Mouse (Mus musculus): ENCODE results near the gene Il9.

Il9 gene

GRCm38 (mm10) chr13:56471211-56471610 lies 10.8 kb downstream of the Il9 start:
- DNase-seq (ENCODE audit: low spot score) = no peak

GRCm38 (mm10) chr13:56468536-56468935 lies 13.5 kb downstream of the Il9 start:
- no peak for DNase-seq (ENCODE audit: low spot score)

GRCm38 (mm10) chr13:56467786-56468185 lies 14.3 kb downstream of the Il9 start:
- DNase-seq (ENCODE audit: low spot score) = no peak

GRCm38 (mm10) chr13:56463750-56464149 lies 18.3 kb downstream of the Il9 start:
- no peak for DNase-seq (ENCODE audit: low spot score)

GRCm38 (mm10) chr13:56463261-56463660 lies 18.8 kb downstream of the Il9 start:
- DNase-seq (ENCODE audit: low spot score) = no peak

DNA sequence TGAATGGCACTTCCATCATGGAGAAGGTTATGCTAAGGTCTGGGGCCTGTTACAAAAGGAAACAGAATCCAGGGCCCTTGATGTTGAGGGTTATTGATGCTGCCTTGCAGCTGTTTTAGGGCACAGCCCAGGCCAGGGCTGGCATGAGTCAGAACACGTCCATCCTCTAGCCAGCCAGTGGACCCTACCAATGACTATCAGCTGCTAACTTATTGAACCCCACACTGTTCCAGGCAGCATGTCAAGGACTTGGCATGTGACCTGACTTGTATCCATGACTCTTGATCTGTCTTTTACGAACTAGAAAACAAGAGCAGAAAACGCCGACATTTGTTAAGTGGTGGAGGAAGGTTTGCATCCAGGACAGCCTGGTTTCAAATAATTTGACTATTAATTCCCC lies 19.3 kb downstream of the Il9 start:
- no peak for DNase-seq (ENCODE audit: low spot score)

DNA sequence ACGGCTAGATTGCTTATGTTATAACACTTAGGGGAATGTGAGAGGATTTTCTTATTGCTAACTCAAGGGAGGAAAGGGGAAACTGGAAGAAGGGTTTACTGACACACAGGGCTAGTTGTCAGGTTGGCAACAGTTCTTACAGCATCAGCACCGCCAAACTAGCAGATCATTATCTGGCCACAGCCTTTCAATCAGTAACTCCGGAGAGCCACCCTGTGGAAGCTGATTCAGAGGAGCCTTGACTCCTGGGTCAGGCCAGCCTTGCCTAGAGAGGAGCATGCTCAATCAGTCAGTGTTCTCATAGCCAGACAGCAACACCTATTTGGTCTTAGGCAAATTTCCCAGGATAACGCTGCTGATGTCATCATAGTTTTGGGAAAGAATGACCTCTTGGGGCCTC lies 20.6 kb downstream of the Il9 start:
- DNase-seq (ENCODE audit: low spot score) = no peak

- DNase-seq (ENCODE audit: low spot score) = no peak
Observed at GRCm38 (mm10) chr13:56458001-56458400, 24.0 kb downstream of the Il9 start.

GRCm38 (mm10) chr13:56450035-56450434 lies 32.0 kb downstream of the Il9 start:
- DNase-seq (ENCODE audit: low spot score) = no peak

GRCm38 (mm10) chr13:56449239-56450030 lies 32.6 kb downstream of the Il9 start:
- DNase-seq (ENCODE audit: low spot score) = no peak

DNA sequence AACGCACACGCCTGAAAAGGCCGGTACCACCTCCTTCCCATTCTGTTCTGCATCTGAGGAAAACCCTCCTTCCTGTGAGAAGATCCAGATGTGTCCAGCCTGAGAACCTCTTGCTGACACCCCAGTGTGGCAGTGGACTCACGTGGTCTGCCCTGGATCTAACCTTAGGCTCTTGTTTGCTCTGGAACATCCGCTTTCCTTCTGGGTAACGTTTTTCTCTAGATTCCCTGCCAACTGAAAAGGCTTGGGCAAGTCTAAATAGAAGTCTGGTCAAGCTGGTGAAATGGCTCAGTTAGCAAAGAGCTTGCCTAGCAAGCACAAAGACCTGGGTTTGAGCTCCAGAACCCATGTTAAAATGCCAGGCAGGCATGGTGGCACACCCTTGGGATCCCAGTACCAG lies 37.0 kb downstream of the Il9 start:
- no peak for DNase-seq (ENCODE audit: low spot score)

DNA sequence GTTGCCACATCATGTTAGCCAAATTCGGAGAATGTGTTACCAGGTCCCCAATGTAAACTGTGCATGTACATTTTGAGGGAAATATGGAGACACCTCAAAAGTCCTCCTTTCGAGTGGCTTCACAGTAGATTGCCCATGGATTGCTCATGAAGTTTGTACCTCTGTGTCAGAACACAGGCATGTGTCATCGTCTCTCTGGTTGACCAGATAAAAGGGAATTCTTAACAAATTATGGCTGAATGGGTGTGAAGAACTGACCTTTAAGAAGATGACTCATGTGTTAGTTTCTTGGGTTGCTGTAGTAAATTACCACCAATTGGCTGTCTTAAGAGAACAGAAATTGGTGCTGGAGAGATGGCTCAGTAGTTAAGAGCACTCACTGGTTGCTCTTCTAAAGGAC lies 37.9 kb downstream of the Il9 start:
- DNase-seq (ENCODE audit: low spot score) = no peak

- DNase-seq (ENCODE audit: low spot score) = no peak
Observed at GRCm38 (mm10) chr13:56443411-56443810, 38.6 kb downstream of the Il9 start.

DNA sequence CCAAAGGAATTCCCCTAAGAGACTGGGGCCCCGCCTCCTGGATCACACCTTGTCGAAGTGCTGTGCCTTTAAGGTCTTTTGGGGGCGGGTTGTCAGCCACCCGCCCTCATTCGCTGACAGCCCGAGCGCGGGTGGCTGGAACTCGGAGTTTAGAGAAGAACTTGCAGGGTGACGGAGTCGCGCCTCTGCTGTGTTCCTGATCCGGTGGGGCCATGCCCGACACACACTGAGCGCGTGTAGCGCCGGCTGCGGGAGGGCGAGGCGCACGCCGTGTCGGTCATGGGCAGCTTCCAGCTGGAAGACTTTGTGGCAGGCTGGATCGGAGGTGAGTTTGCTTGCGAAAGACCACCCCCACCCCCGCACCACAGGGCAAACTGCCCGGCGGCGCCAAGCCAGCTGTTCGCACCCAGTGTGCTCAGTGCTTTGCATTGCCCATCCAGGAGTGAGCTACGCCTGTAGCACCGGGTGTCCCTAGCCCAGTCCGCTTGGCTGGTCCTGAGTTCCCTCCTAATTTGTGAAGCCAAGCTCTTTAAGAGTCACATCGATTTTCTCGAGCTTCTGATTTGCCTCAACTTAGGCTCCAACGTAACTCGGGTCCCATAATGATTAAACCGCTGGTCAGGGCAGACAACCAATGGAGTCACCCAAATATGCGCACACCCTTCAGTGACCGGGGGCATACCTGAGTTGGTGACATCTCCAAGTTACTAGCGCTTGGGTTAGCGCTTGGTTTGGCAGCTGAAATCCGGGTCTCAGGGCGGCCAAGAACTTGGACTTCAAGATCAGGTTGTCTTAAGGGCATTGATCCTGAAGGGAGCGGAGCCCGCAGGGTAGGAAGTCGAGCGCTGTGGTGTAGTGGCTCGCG lies 43.6 kb downstream of the Il9 start, which contains the start of gene Slc25a48:
Slc25a48 (plus strand) TSS at position 145 of the 865 bp plus-strand sequence.
- DNase-seq (ENCODE audit: low spot score) = peak; percentile 23

GRCm38 (mm10) chr13:56435615-56436287 lies 46.3 kb downstream of the Il9 start:
- no peak for DNase-seq (ENCODE audit: low spot score)

GRCm38 (mm10) chr13:56434311-56434751 lies 47.7 kb downstream of the Il9 start:
- DNase-seq (ENCODE audit: low spot score) = peak; percentile 46

DNA sequence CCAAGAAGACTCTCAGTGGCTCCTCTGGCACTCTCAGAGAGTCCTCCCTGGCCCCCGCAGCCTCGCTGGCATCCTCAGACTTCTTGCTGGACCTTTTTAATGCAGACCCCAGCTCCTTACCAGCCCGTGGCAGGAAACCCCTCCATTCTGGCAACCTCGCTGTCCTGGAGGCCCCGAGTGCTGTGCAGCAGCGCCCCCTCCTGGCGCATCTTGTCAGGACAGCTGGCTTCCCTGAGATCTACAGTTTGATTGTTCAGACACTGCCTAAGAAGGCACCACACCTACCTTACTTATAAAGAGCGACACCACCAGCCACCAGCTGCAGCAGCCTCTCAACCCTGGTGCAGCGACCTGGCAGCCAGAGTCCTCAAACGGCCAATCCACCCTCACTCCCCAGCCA lies 48.6 kb downstream of the Il9 start:
- peak; percentile 18 for DNase-seq (ENCODE audit: low spot score)

GRCm38 (mm10) chr13:56432496-56432895 lies 49.5 kb downstream of the Il9 start:
- DNase-seq (ENCODE audit: low spot score) = no peak
